Mouse (Mus musculus) heart, embryonic 10.5 days (tissue): Measurements from ENCODE around the gene Lmbr1l. TPM values are rescaled to one million over a fixed set of nuclear protein-coding genes. Genes with fewer than 3 reads are reported as not detected.
"Not testable (repeated sequence)": the region's sequence is repeated elsewhere in the genome, so short reads cannot be mapped to it uniquely, and the experiment has no call there.

Experiments
- DNase-seq: peaks from one replicate; pipeline ENCODE4 v3.0.0-alpha.2; 2017; ENCODE audit warnings: low spot score
- H3K27ac ChIP-seq: fragments of 300-500 bp; sonication (generic); 2 replicates; pipeline ENCODE4 v1.5.1; 2016; ENCODE audit warnings: mild to moderate bottlenecking
- H3K27me3 ChIP-seq: fragments of 300-500 bp; sonication (generic); 2 replicates; pipeline ENCODE4 v1.6.1; 2016; ENCODE audit warnings: mild to moderate bottlenecking; ENCODE audit not compliant: poor library complexity, insufficient read depth, severe bottlenecking
- H3K36me3 ChIP-seq: fragments of 300-500 bp; sonication (generic); 2 replicates; pipeline ENCODE4 v1.6.1; 2016; ENCODE audit warnings: mild to moderate bottlenecking, moderate library complexity
- H3K4me1 ChIP-seq: fragments of 300-500 bp; sonication (generic); 2 replicates; pipeline ENCODE4 v1.6.1; 2016; ENCODE audit warnings: mild to moderate bottlenecking
- H3K4me3 ChIP-seq: fragments of 300-500 bp; sonication (generic); 2 replicates; pipeline ENCODE4 v1.5.1; 2016; ENCODE audit warnings: mild to moderate bottlenecking, moderate library complexity
- H3K9me3 ChIP-seq: fragments of 300-500 bp; sonication (generic); 2 replicates; pipeline ENCODE4 v1.6.1; 2016; ENCODE audit warnings: mild to moderate bottlenecking, moderate library complexity
- whole genome bisulfite sequencing: fragments of 180-500 bp; shearing (Covaris S2); methylation state at CpG from one replicate; pipeline ENCODE4 v1.1.7; 2016; 5-methylcytosine and 5-hydroxymethylcytosine counted together
- polyA plus RNA-seq: library from polyadenylated mRNA; unstranded; fragments of >200 nt; fragmentation: Nextera tagmentation; extraction: Ambion mirVana; gene quantifications from 2 replicates; pipeline ENCODE4 v1.2.1, GENCODE M21; 2016

Lmbr1l gene
- polyA plus RNA-seq, 1 experiment from 2014 or later: 20.2 TPM

- peak overlapping the region; percentile 91; the same call in 1 of the 2 replicates for H3K27ac ChIP-seq
- 88% methylated on average over 11 of the region's 15 CpGs for WGBS
- DNase-seq, H3K27me3 ChIP-seq, H3K9me3 ChIP-seq: not testable (repeated sequence)
- H3K4me3 ChIP-seq: peak overlapping the region; percentile 84
- peaks cover 25% of the 10 kb centered on the region for H3K4me1 ChIP-seq
- peaks cover 14% of the 10 kb centered on the region for H3K36me3 ChIP-seq
Measured at GRCm38 (mm10) chr15:98951122-98952062, 33.4 kb upstream of the Lmbr1l start.

GRCm38 (mm10) chr15:98949607-98949892 is 31.5 kb upstream of the Lmbr1l start:
- Histone ChIP-seq H3K27ac (no peak overlapping the region), H3K4me1 (peaks cover 18% of the 10 kb centered on the region), H3K27me3 (no peaks in the 10 kb centered on the region), H3K36me3 (peaks cover 14% of the 10 kb centered on the region), H3K4me3 (no peak overlapping the region), H3K9me3 (0 out of 2 replicates have a peak, but pooled peaks cover 2% of the 10 kb centered on the region)
- DNase-seq: no peak
- 71% methylated on average over 3 of the region's 3 CpGs for WGBS

- WGBS: 79% methylated on average over 6 of the region's 6 CpGs
- no peak for DNase-seq
- Histone ChIP-seq H3K9me3 (0 out of 2 replicates have a peak, but pooled peaks cover 3% of the 10 kb centered on the region), H3K4me3 (no peak overlapping the region), H3K36me3 (peaks cover 14% of the 10 kb centered on the region), H3K27me3 (no peaks in the 10 kb centered on the region), H3K27ac (no peak overlapping the region), H3K4me1 (peaks cover 14% of the 10 kb centered on the region)
Measured at GRCm38 (mm10) chr15:98948857-98949606, 31.0 kb upstream of the Lmbr1l start.

- H3K4me3 ChIP-seq: no peak overlapping the region
- DNase-seq: no peak
- H3K27me3 ChIP-seq: no peaks in the 10 kb centered on the region
- H3K27ac ChIP-seq: no peak overlapping the region
- H3K36me3 ChIP-seq: peaks cover 14% of the 10 kb centered on the region
- 0 out of 2 replicates have a peak, but pooled peaks cover 3% of the 10 kb centered on the region for H3K9me3 ChIP-seq
- H3K4me1 ChIP-seq: peaks cover 8% of the 10 kb centered on the region
Measured at GRCm38 (mm10) chr15:98948382-98948781, 30.4 kb upstream of the Lmbr1l start.

- WGBS: 60% methylated on average over 3 of the region's 3 CpGs
- H3K27ac ChIP-seq: no peak overlapping the region
- peaks cover 14% of the 10 kb centered on the region for H3K36me3 ChIP-seq
- peaks cover 8% of the 10 kb centered on the region for H3K4me1 ChIP-seq
- 0 out of 2 replicates have a peak, but pooled peaks cover 3% of the 10 kb centered on the region for H3K9me3 ChIP-seq
- H3K27me3 ChIP-seq: no peaks in the 10 kb centered on the region
- no peak overlapping the region for H3K4me3 ChIP-seq
- DNase-seq: no peak
Measured at GRCm38 (mm10) chr15:98947884-98948283, 29.9 kb upstream of the Lmbr1l start.

GRCm38 (mm10) chr15:98943133-98943532 is 25.1 kb upstream of the Lmbr1l start:
- H3K4me3 ChIP-seq: no peak overlapping the region
- no peaks in the 10 kb centered on the region for H3K27me3 ChIP-seq
- whole genome bisulfite sequencing: 70% methylated on average over 4 of the region's 4 CpGs
- no peak for DNase-seq
- no peaks in the 10 kb centered on the region for H3K36me3 ChIP-seq
- 0 out of 2 replicates have a peak, but pooled peaks cover 3% of the 10 kb centered on the region for H3K9me3 ChIP-seq
- no peak overlapping the region for H3K27ac ChIP-seq
- H3K4me1 ChIP-seq: 0 out of 2 replicates have a peak, but pooled peaks cover 5% of the 10 kb centered on the region

GRCm38 (mm10) chr15:98942081-98942480 is 24.1 kb upstream of the Lmbr1l start:
- H3K27ac ChIP-seq: no peak overlapping the region
- no peak for DNase-seq
- no peaks in the 10 kb centered on the region for H3K27me3 ChIP-seq
- 0 out of 2 replicates have a peak, but pooled peaks cover 3% of the 10 kb centered on the region for H3K9me3 ChIP-seq
- no peaks in the 10 kb centered on the region for H3K36me3 ChIP-seq
- H3K4me3 ChIP-seq: no peak overlapping the region
- peaks cover 2% of the 10 kb centered on the region; the same call in 1 of the 2 replicates for H3K4me1 ChIP-seq
- 86% methylated on average over 4 of the region's 4 CpGs for WGBS

GRCm38 (mm10) chr15:98941539-98941938 is 23.5 kb upstream of the Lmbr1l start:
- WGBS: 71% methylated on average over 2 of the region's 2 CpGs
- Histone ChIP-seq H3K9me3 (0 out of 2 replicates have a peak, but pooled peaks cover 3% of the 10 kb centered on the region), H3K36me3 (no peaks in the 10 kb centered on the region), H3K4me3 (no peak overlapping the region), H3K27me3 (no peaks in the 10 kb centered on the region), H3K4me1 (peaks cover 2% of the 10 kb centered on the region; the same call in 1 of the 2 replicates), H3K27ac (no peak overlapping the region)
- DNase-seq: no peak

GRCm38 (mm10) chr15:98940816-98941215 is 22.8 kb upstream of the Lmbr1l start:
- DNase-seq: no peak
- H3K36me3 ChIP-seq: no peaks in the 10 kb centered on the region
- 81% methylated on average over 10 of the region's 10 CpGs for WGBS
- H3K4me3 ChIP-seq: no peak overlapping the region
- H3K9me3 ChIP-seq: 0 out of 2 replicates have a peak, but pooled peaks cover 3% of the 10 kb centered on the region
- H3K27me3 ChIP-seq: no peaks in the 10 kb centered on the region
- H3K4me1 ChIP-seq: peaks cover 4% of the 10 kb centered on the region
- no peak overlapping the region for H3K27ac ChIP-seq

- Histone ChIP-seq H3K4me1 (peaks cover 17% of the 10 kb centered on the region), H3K9me3 (no peaks in the 10 kb centered on the region), H3K4me3 (peak within 1 kb of the TSS; percentile 82), H3K27ac (peak within 1 kb of the TSS; percentile 98), H3K36me3 (peaks cover 17% of the 10 kb centered on the region), H3K27me3 (no peaks in the 10 kb centered on the region)
- under 1% methylated on average over 58 of the region's 58 CpGs for WGBS
- peak; percentile 95 for DNase-seq
Measured at GRCm38 (mm10) chr15:98934217-98934839, 16.3 kb upstream of the Lmbr1l start, which contains the start of gene Tuba1b. Tuba1b (minus strand) TSS chr15:98934565.

- Histone ChIP-seq H3K27ac (peak overlapping the region; percentile 98), H3K4me1 (peaks cover 18% of the 10 kb centered on the region), H3K36me3 (peaks cover 17% of the 10 kb centered on the region), H3K9me3 (no peaks in the 10 kb centered on the region), H3K4me3 (peak overlapping the region; percentile 82), H3K27me3 (no peaks in the 10 kb centered on the region)
- DNase-seq: peak; percentile 97
- WGBS: under 1% methylated on average over 35 of the region's 35 CpGs
Measured at GRCm38 (mm10) chr15:98933833-98934216, 15.8 kb upstream of the Lmbr1l start.

GRCm38 (mm10) chr15:98933004-98933671 is 15.1 kb upstream of the Lmbr1l start:
- Histone ChIP-seq H3K36me3 (peaks cover 17% of the 10 kb centered on the region), H3K27ac (peak overlapping the region; percentile 98), H3K4me1 (peaks cover 23% of the 10 kb centered on the region), H3K4me3 (peak overlapping the region; percentile 82)
- H3K9me3 ChIP-seq, H3K27me3 ChIP-seq, DNase-seq: not testable (repeated sequence)
- WGBS: 20% methylated on average over 8 of the region's 9 CpGs
